Mouse (Mus musculus) cerebellum, adult 2 months (tissue): ENCODE measurements at regions not wholly inside any gene's neighbourhood (a gene's known extent, or its start where the extent isn't known, plus 50 kb on each side); places are given as distances from the start of the nearest gene placed in this dataset.

ENCODE experiments used
- CTCF ChIP-seq: fragments of 200-500 bp; IDR thresholded peaks from 2 replicates; pipeline ENCODE4 v1.5.1; 2011; ENCODE audit warnings: low read depth, mild to moderate bottlenecking, control low read depth, low read length, moderate library complexity, borderline replicate concordance; ENCODE audit not compliant: insufficient read depth
- POLR2A ChIP-seq: fragments of 200-500 bp; IDR thresholded peaks from 2 replicates; pipeline ENCODE4 v1.6.1; 2011; ENCODE audit warnings: low read length, control low read depth, borderline replicate concordance; ENCODE audit not compliant: insufficient read depth

DNA sequence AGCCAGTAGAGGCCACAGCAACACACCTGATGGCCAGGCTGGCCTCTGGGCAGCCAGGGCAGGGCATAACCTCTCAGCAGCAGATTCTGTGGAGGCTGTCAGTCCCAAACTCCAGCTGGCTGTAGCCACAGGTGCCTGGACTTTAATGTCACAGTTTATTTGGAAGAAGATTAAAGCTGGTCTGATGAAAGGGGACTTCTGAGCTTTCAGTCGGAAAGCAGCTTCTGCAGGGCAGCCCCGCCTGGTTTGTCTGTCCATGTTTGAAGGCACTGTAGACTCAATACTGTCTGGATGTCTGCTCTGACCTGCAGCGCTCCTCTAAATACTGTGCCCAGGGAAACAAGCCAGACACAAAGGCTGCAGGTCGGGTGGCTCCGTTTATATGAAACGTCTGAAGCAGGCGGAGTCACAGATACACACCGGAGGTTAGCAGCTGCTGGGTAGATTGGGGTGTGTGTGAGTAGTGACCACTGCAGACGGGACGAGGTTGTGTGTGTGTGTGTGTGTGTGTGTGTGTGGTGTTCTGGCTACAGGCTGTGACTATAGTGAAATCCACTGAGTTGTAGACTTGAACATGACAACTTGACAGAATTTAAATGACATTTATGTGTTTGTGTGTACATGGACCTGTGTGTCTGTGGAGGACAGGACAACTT lies 58.5 kb upstream of the Slc25a33 start:
- TF ChIP-seq CTCF (no peak), POLR2A (no peak)
